Mouse (Mus musculus): ENCODE data around the gene Aqp11. TPM values are rescaled to one million over a fixed set of nuclear protein-coding genes. Genes with fewer than 3 reads are reported as not detected.

Gene Aqp11
- polyA plus RNA-seq, 1 experiment from 2014 or later: 9.7 TPM

DNA sequence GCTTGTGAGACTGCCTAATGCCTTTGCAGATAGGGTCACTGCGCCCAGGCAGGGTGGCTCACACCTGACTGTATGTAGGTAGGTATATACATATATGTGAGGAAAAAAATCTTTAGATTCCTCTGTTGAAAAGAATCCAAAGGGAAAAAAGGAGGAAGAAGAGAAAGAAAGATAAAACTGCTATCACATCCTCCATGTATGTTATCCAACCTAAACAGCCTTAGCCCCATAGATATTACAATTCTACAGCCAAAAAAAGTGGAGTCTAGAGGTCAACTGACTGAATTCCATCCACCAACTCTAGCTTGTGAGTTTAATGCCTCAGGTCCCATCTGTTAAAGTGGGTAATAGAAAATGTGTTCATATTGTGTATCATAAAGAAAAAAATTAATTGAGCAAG, 42.6 kb downstream of the Aqp11 start:
- Histone ChIP-seq H3K27ac (replicated peaks) (no peak overlapping the region), H3K9ac (replicated peaks) (no peak overlapping the region), H3K4me1 (peaks cover 25% of the 10 kb centered on the region), H3K9me3 (0 out of 2 replicates have a peak, but pooled peaks cover 3% of the 10 kb centered on the region), H3K4me2 (replicated peaks) (0 out of 2 replicates have a peak overlapping the region, but pooled peaks have one; percentile 65), H3K36me3 (peaks cover 14% of the 10 kb centered on the region), H3K4me3 (no peak overlapping the region), H3K27me3 (no peaks in the 10 kb centered on the region)
- ATAC-seq (replicated peaks): no peak
- WGBS: 95% methylated on average over 1 of the region's 1 CpGs

DNA sequence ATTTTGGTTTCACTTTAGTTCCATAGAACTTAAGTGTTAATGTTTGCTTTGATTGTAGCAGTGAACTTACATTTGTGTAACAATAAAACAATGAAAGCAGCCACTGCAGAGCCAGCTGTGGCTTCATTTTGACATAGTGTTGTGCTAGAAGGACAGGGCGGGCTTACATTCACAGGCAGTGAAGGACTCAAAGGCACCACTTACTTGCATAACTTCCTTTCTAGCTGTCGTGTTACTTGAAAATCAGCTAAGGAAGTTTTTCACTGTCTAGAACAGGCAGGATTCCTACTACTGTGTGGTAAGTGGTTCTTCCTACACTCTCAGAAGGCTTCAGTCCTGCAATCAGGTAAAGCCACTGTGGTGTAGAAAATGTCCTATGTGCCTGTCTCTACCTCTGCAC, 50.3 kb downstream of the Aqp11 start:
- H3K4me3 ChIP-seq: no peak overlapping the region
- 76% methylated on average over 2 of the region's 2 CpGs for WGBS
- no peak overlapping the region for H3K9ac ChIP-seq (replicated peaks)
- no peak overlapping the region for H3K4me2 ChIP-seq (replicated peaks)
- no peaks in the 10 kb centered on the region for H3K4me1 ChIP-seq
- H3K27me3 ChIP-seq: no peaks in the 10 kb centered on the region
- ATAC-seq (replicated peaks): no peak
- H3K36me3 ChIP-seq: peaks cover 39% of the 10 kb centered on the region
- no peak overlapping the region for H3K27ac ChIP-seq (replicated peaks)
- H3K9me3 ChIP-seq: no peaks in the 10 kb centered on the region

DNA sequence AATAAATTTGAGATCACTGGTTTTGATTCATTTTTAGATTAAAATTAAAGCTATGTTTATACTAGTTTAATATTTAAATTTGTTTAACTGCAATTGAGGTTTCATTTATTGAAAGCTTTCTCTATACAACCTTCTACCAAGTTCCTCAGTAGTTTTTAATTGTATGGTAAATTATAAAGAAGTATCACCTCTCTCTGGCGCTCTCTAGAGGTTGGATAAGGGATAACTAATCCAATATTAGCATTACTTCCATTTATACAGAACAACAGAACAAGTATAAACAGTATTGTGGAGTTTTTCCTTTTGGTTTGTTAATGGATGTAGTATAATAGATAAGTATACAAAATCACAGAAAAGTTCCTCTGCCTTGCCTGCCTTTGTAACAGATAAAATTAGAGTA, 58.9 kb downstream of the Aqp11 start:
- H3K4me1 ChIP-seq: no peaks in the 10 kb centered on the region
- no peak overlapping the region for H3K4me2 ChIP-seq (replicated peaks)
- H3K9me3 ChIP-seq: no peaks in the 10 kb centered on the region
- no peak overlapping the region for H3K4me3 ChIP-seq
- H3K9ac ChIP-seq (replicated peaks): no peak overlapping the region
- no peak overlapping the region for H3K27ac ChIP-seq (replicated peaks)
- 15% methylated on average over 1 of the region's 1 CpGs for WGBS
- ATAC-seq (replicated peaks): no peak
- no peaks in the 10 kb centered on the region for H3K27me3 ChIP-seq
- H3K36me3 ChIP-seq: peaks cover 57% of the 10 kb centered on the region

Other genes starting within 250 kb of the Aqp11 start
- 54.2 and 55.3 TPM in 2 replicates for gene Aamdc, start 158.8 kb downstream of the Aqp11 start, polyA plus RNA-seq (2015; fragmentation: Nextera tagmentation; extraction: Ambion mirVana)
- 34.5 and 39.9 TPM in 2 replicates for gene Rsf1, start 158.4 kb downstream of the Aqp11 start, polyA plus RNA-seq (2015; fragmentation: Nextera tagmentation; extraction: Ambion mirVana)
- 203 and 204 TPM in 2 replicates for gene Clns1a, start 41.7 kb downstream of the Aqp11 start, polyA plus RNA-seq (2015; fragmentation: Nextera tagmentation; extraction: Ambion mirVana)
- 132 and 143 TPM in 2 replicates for gene Pak1, start 50.3 kb upstream of the Aqp11 start, polyA plus RNA-seq (2015; fragmentation: Nextera tagmentation; extraction: Ambion mirVana)
- not detected in 2 replicates for gene Gdpd4, start 181.7 kb upstream of the Aqp11 start, polyA plus RNA-seq (2015; fragmentation: Nextera tagmentation; extraction: Ambion mirVana)